Comparison of ENCODE assay signal across 9 mouse cellular contexts in genomic region chr10:19578409-19578986, GRCm38 (mm10). TPM values are rescaled to one million over a fixed set of nuclear protein-coding genes. Genes with fewer than 3 reads are reported as not detected.
DNase-seq lines count a peak whose midpoint lies in the region; ATAC-seq and TF ChIP-seq lines count a peak whose summit lies in the region.
"Had no signal": no experiment of that assay in that cellular context is flagged by ENCODE, and none has a peak within 500 bp of the region (broad histone marks: within the 10 kb centered on the region; RNA-seq: fewer than 3 reads in every experiment).

No protein-coding gene starts in this region.

- in situ Hi-C loops in CH12.LX (cut with MboI; ENCODE audit: low pct_ligation_motif_present, low pct_unique_long_range_greater_than_20kb, low sequenced_read_pairs), result no loop called here

- TF ChIP-seq EP300 in CH12.LX (IDR thresholded peaks at IDR 0.05; ENCODE audit: low read length), result no peak

- peak; percentile 47 for DNase-seq in heart, postnatal 4 days
- no peak for DNase-seq in heart, embryonic 10.5 days (ENCODE audit: low spot score)
- peak; percentile 63 for DNase-seq in 416B (ENCODE audit: low read depth)
- no peak for DNase-seq in CH12.LX (ENCODE audit: extremely low read depth)
- DNase-seq in left cerebral cortex, adult 8-10 months (ENCODE audit: low spot score in 2 of 2), result peak; percentile 10 to 43
- DNase-seq in thymus, postnatal 36 days, result peak; percentile 41 to 57

- H3K27me3 ChIP-seq in heart, embryonic 10.5 days (ENCODE audit: insufficient read depth, poor library complexity, severe bottlenecking), result no peaks in the 10 kb centered on the region
- H3K27me3 ChIP-seq in CH12.LX (replicated peaks), result no peaks in the 10 kb centered on the region
- no peaks in the 10 kb centered on the region for H3K27me3 ChIP-seq in intestine, postnatal 0 days (replicated peaks; ENCODE audit: control insufficient read depth, insufficient read depth, low read length)
- H3K27me3 ChIP-seq in midbrain, embryonic 13.5 days, result 0 out of 2 replicates have a peak, but pooled peaks cover 3% of the 10 kb centered on the region

- H3K9me3 ChIP-seq in heart, embryonic 10.5 days, result no peaks in the 10 kb centered on the region
- no peaks in the 10 kb centered on the region for H3K9me3 ChIP-seq in CH12.LX (replicated peaks; ENCODE audit: low read length)
- H3K9me3 ChIP-seq in intestine, postnatal 0 days (ENCODE audit: control insufficient read depth), result no peaks in the 10 kb centered on the region
- no peaks in the 10 kb centered on the region for H3K9me3 ChIP-seq in midbrain, embryonic 13.5 days

- no peak overlapping the region for H3K9ac ChIP-seq in CH12.LX (ENCODE audit: insufficient read depth, low read depth)
- no peak overlapping the region for H3K9ac ChIP-seq in intestine, postnatal 0 days (ENCODE audit: low read depth, low read length)
- H3K9ac ChIP-seq in midbrain, embryonic 13.5 days (replicated peaks), result no peak overlapping the region

- TF ChIP-seq CTCF in CH12.LX (conservative IDR thresholded peaks at IDR 0.05 in 1 of 2, IDR thresholded peaks at IDR 0.05 in 1 of 2; ENCODE audit: low read depth in 2 of 2, low read length in 2 of 2), result no peak
- TF ChIP-seq CTCF in intestine, postnatal 0 days (IDR thresholded peaks at IDR 0.05; ENCODE audit: low read depth), result no peak

- no peak for ATAC-seq in intestine, postnatal 0 days
- no peak for ATAC-seq in midbrain, embryonic 13.5 days

- TF ChIP-seq POLR2A in CH12.LX (IDR thresholded peaks at IDR 0.05; ENCODE audit: low read depth, low read length), result no peak

- H3K4me2 ChIP-seq in CH12.LX (ENCODE audit: insufficient read depth, low read depth, poor library complexity, severe bottlenecking), result 0 out of 2 replicates have a peak overlapping the region, but pooled peaks have one; percentile 16
- no peak overlapping the region for H3K4me2 ChIP-seq in intestine, postnatal 0 days (replicated peaks; ENCODE audit: low read depth)
- H3K4me2 ChIP-seq in midbrain, embryonic 13.5 days (replicated peaks), result no peak overlapping the region

- TF ChIP-seq RAD21 in CH12.LX (IDR thresholded peaks at IDR 0.05; ENCODE audit: low read depth, low read length), result no peak

- dilution Hi-C loops in CH12.LX (cut with MboI; ENCODE audit: extremely low pct_ligation_motif_present, extremely low pct_unique_long_range_greater_than_20kb, low sequenced_read_pairs), result no loop called here

- H3K36me3 ChIP-seq in heart, embryonic 10.5 days, result no peaks in the 10 kb centered on the region
- H3K36me3 ChIP-seq in CH12.LX (replicated peaks in 1 of 2; ENCODE audit: control insufficient read depth in 1 of 2, insufficient read depth in 1 of 2, low read length in 1 of 2), result no peaks in the 10 kb centered on the region
- H3K36me3 ChIP-seq in intestine, postnatal 0 days (ENCODE audit: control insufficient read depth, insufficient read depth), result no peaks in the 10 kb centered on the region
- no peaks in the 10 kb centered on the region for H3K36me3 ChIP-seq in midbrain, embryonic 13.5 days

- H3K79me2 ChIP-seq in CH12.LX (replicated peaks; ENCODE audit: control insufficient read depth, extremely low read depth, insufficient read depth, poor library complexity, severe bottlenecking), result no peaks in the 10 kb centered on the region

- H3K27ac ChIP-seq in heart, embryonic 10.5 days, result no peak overlapping the region
- H3K27ac ChIP-seq in CH12.LX (ENCODE audit: insufficient read depth, low read depth), result no peak overlapping the region
- no peak overlapping the region for H3K27ac ChIP-seq in intestine, postnatal 0 days (ENCODE audit: low read depth, low read length)
- H3K27ac ChIP-seq in midbrain, embryonic 13.5 days, result no peak overlapping the region

- 71% methylated on average over 9 of the region's 9 CpGs for WGBS in heart, embryonic 10.5 days
- 63% methylated on average over 9 of the region's 9 CpGs for WGBS in intestine, postnatal 0 days
- 75% methylated on average over 9 of the region's 9 CpGs for WGBS in midbrain, embryonic 13.5 days

- H3K4me1 ChIP-seq in heart, embryonic 10.5 days, result 0 out of 2 replicates have a peak, but pooled peaks cover 6% of the 10 kb centered on the region
- H3K4me1 ChIP-seq in CH12.LX (ENCODE audit: control insufficient read depth in 1 of 2, insufficient read depth in 2 of 2), result peaks cover 0 to 10% of the 10 kb centered on the region in 2 experiments; a peak in 2 of 4 replicates
- no peaks in the 10 kb centered on the region for H3K4me1 ChIP-seq in intestine, postnatal 0 days (replicated peaks; ENCODE audit: control insufficient read depth, insufficient read depth, low read length)
- no peaks in the 10 kb centered on the region for H3K4me1 ChIP-seq in midbrain, embryonic 13.5 days (replicated peaks)

- H3K4me3 ChIP-seq in heart, embryonic 10.5 days, result no peak overlapping the region
- H3K4me3 ChIP-seq in CH12.LX (replicated peaks in 1 of 3; ENCODE audit: low read depth in 2 of 3, low read length in 2 of 3, poor library complexity in 1 of 3), result no peak overlapping the region
- no peak overlapping the region for H3K4me3 ChIP-seq in intestine, postnatal 0 days (ENCODE audit: low read depth, low read length)
- no peak overlapping the region for H3K4me3 ChIP-seq in midbrain, embryonic 13.5 days (replicated peaks)

TF ChIP-seq in CH12.LX, 34 proteins besides CTCF, POLR2A, EP300 and RAD21:
- no peak for TF ChIP-seq BHLHE40 (IDR thresholded peaks at IDR 0.05; ENCODE audit: low read depth, low read length)
- no peak for TF ChIP-seq CHD1 (IDR thresholded peaks at IDR 0.05; ENCODE audit: low read depth, low read length)
- TF ChIP-seq MEF2A (IDR thresholded peaks at IDR 0.05; ENCODE audit: borderline replicate concordance, low read depth, low read length), result no peak
- TF ChIP-seq SIN3A (IDR thresholded peaks at IDR 0.05; ENCODE audit: low read length), result no peak
- TF ChIP-seq JUND (conservative IDR thresholded peaks at IDR 0.05; ENCODE audit: low read depth, low read length), result no peak
- no peak for TF ChIP-seq MAFK (IDR thresholded peaks at IDR 0.05; ENCODE audit: insufficient replicate concordance, low read length)
- TF ChIP-seq USF2 (conservative IDR thresholded peaks at IDR 0.05; ENCODE audit: low read depth, low read length), result no peak

RNA-seq across cellular contexts. Expression of gene Ifngr1, which starts 13.3 kb away (rescaled TPM):
- total RNA-seq in heart, postnatal 4 days (2021), result 10 to 100 TPM; 31.6 to 32.1 TPM
- 33.6 and 36.7 TPM in 2 replicates for polyA plus RNA-seq in heart, embryonic 10.5 days (2016; fragmentation: Nextera tagmentation; extraction: Ambion mirVana)
- total RNA-seq in CH12.LX (2012; rRNA removed), result 17.3 and 17.6 TPM in 2 replicates
- 36.0 and 36.7 TPM in 2 replicates for total RNA-seq in CH12.LX (2014; rRNA removed)
- 26.7 and 28.1 TPM in 2 replicates for polyA plus RNA-seq in CH12.LX (2012; ENCODE audit: insufficient read length, low read depth)
- 10 to 100 TPM; 20.3 to 25.8 (median 23.9) TPM for total RNA-seq in left cerebral cortex, adult 8-10 months (2022)
- 90.1 and 91.0 TPM in 2 replicates for polyA plus RNA-seq in intestine, postnatal 0 days (2015; fragmentation: Nextera tagmentation; extraction: Ambion mirVana)
- polyA plus RNA-seq in midbrain, embryonic 13.5 days (2015; fragmentation: Nextera tagmentation; extraction: Ambion mirVana), result 19.0 and 20.3 TPM in 2 replicates

RNA-seq across cellular contexts. Expression of gene Il22ra2, which starts 43.3 kb away (rescaled TPM):
- not detected for total RNA-seq in heart, postnatal 4 days (2021)
- polyA plus RNA-seq in heart, embryonic 10.5 days (2016; fragmentation: Nextera tagmentation; extraction: Ambion mirVana), result not detected in 2 replicates
- total RNA-seq in CH12.LX (2012; rRNA removed) (0.08 and 0.13 TPM in 2 replicates), CH12.LX (2014; rRNA removed) (not detected in 2 replicates)
- not detected in 2 replicates for polyA plus RNA-seq in CH12.LX (2012; ENCODE audit: insufficient read length, low read depth)
- total RNA-seq in left cerebral cortex, adult 8-10 months (2022), result not detected
- 0.12 and 0.18 TPM in 2 replicates for polyA plus RNA-seq in intestine, postnatal 0 days (2015; fragmentation: Nextera tagmentation; extraction: Ambion mirVana)
- polyA plus RNA-seq in midbrain, embryonic 13.5 days (2015; fragmentation: Nextera tagmentation; extraction: Ambion mirVana), result not detected in 2 replicates
- polyA plus RNA-seq: stomach, embryonic 14.5 days had no signal

Comparison
In these comparisons a context has a peak if more than half of its experiments do, and no peak if none do; other contexts are left out.
1. DNase-seq: peak in heart, postnatal 4 days (single experiment), 416B (single experiment), left cerebral cortex, adult 8-10 months (2 of 2) and thymus, postnatal 36 days (2 of 2); none in heart, embryonic 10.5 days (single experiment) and CH12.LX (single experiment).